Mouse (Mus musculus): Measurements from ENCODE around the gene Stk32c. TPM values are rescaled to one million over a fixed set of nuclear protein-coding genes. Genes with fewer than 3 reads are reported as not detected.

The Stk32c gene
- total RNA-seq, 1 experiment, result 0.89 TPM

DNA sequence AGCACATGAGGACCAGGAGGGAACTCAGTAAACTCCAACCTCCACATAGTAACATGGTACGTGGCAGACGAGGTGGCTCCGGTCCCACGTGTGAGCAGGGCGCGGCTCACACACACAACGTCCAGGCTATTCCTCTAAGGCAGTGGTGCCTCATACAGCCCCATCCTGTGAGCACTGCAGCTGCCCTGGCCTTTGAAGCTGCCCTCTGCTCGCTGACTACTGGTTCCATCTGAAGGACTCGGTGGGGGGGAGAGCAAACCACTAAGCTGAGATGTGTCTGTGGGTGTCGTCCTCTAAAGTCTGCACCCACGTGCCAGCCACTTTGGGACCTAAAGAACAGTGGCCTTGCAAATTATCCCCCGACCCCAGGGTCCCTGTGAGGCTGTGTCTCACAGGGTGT, 17.1 kb upstream of the Stk32c start:
- no peak overlapping the region for H3K9ac ChIP-seq (ENCODE audit: insufficient read depth, low read depth, low read length, poor library complexity, severe bottlenecking)
- no peak for DNase-seq (ENCODE audit: low read depth, low spot score)
- in situ Hi-C loops (cut with MboI; ENCODE audit: low sequenced_read_pairs in 2 of 2, unreplicated experiment in 2 of 2), result no loop called here
- no peak overlapping the region for H3K4me3 ChIP-seq (ENCODE audit: insufficient read depth in 1 of 2, low read depth in 1 of 2, low read length in 2 of 2, poor library complexity in 1 of 2, severe bottlenecking in 1 of 2)
- H3K9me3 ChIP-seq (ENCODE audit: control insufficient read depth, insufficient read depth, low read depth, low read length), result no peaks in the 10 kb centered on the region
- H3K4me1 ChIP-seq (ENCODE audit: control insufficient read depth in 2 of 2, insufficient read depth in 2 of 2, low read length in 2 of 2, poor library complexity in 1 of 2), result peaks cover 2 to 7% of the 10 kb centered on the region in 2 experiments; a peak in 1 of 4 replicates
- no peaks in the 10 kb centered on the region for H3K36me3 ChIP-seq (ENCODE audit: control insufficient read depth, insufficient read depth, low read length, poor library complexity, severe bottlenecking)
- H3K27ac ChIP-seq (ENCODE audit: insufficient read depth, low read depth, low read length, poor library complexity, severe bottlenecking), result no peak overlapping the region
- TF ChIP-seq MAFK (IDR thresholded peaks at IDR 0.05; ENCODE audit: insufficient read depth, low read depth, low read length) (no peak), ZNF384 (IDR thresholded peaks at IDR 0.05; ENCODE audit: low read depth, low read length) (no peak), CHD2 (IDR thresholded peaks at IDR 0.05; ENCODE audit: low read depth, low read length) (no peak), HCFC1 (IDR thresholded peaks at IDR 0.05; ENCODE audit: borderline replicate concordance, insufficient read depth, low read length) (no peak), ZC3H11A (IDR thresholded peaks at IDR 0.05; ENCODE audit: borderline replicate concordance, low read depth, low read length) (no peak)

- in situ Hi-C loops (cut with MboI; ENCODE audit: low sequenced_read_pairs in 2 of 2, unreplicated experiment in 2 of 2), result no loop called here
- Histone ChIP-seq H3K27ac (ENCODE audit: insufficient read depth, low read depth, low read length, poor library complexity, severe bottlenecking) (no peak overlapping the region), H3K9ac (ENCODE audit: insufficient read depth, low read depth, low read length, poor library complexity, severe bottlenecking) (no peak overlapping the region), H3K4me3 (ENCODE audit: insufficient read depth in 1 of 2, low read depth in 1 of 2, low read length in 2 of 2, poor library complexity in 1 of 2, severe bottlenecking in 1 of 2) (no peak overlapping the region), H3K36me3 (ENCODE audit: control insufficient read depth, insufficient read depth, low read length, poor library complexity, severe bottlenecking) (no peaks in the 10 kb centered on the region), H3K9me3 (ENCODE audit: control insufficient read depth, insufficient read depth, low read depth, low read length) (no peaks in the 10 kb centered on the region), H3K4me1 (ENCODE audit: control insufficient read depth in 2 of 2, insufficient read depth in 2 of 2, low read length in 2 of 2, poor library complexity in 1 of 2) (peaks cover 2 to 7% of the 10 kb centered on the region in 2 experiments; a peak in 1 of 4 replicates)
- DNase-seq (ENCODE audit: low read depth, low spot score), result no peak
- TF ChIP-seq HCFC1 (IDR thresholded peaks at IDR 0.05; ENCODE audit: borderline replicate concordance, insufficient read depth, low read length), result no peak
- TF ChIP-seq MAFK (IDR thresholded peaks at IDR 0.05; ENCODE audit: insufficient read depth, low read depth, low read length), result no peak
- TF ChIP-seq ZNF384 (IDR thresholded peaks at IDR 0.05; ENCODE audit: low read depth, low read length), result no peak
- TF ChIP-seq ZC3H11A (IDR thresholded peaks at IDR 0.05; ENCODE audit: borderline replicate concordance, low read depth, low read length), result no peak
- no peak for TF ChIP-seq CHD2 (IDR thresholded peaks at IDR 0.05; ENCODE audit: low read depth, low read length)
Measured at GRCm38 (mm10) chr7:139229837-139230236, 16.7 kb upstream of the Stk32c start.

GRCm38 (mm10) chr7:139228447-139229171, 15.5 kb upstream of the Stk32c start:
- no peaks in the 10 kb centered on the region for H3K36me3 ChIP-seq (ENCODE audit: control insufficient read depth, insufficient read depth, low read length, poor library complexity, severe bottlenecking)
- TF ChIP-seq ZNF384 (IDR thresholded peaks at IDR 0.05; ENCODE audit: low read depth, low read length), result no peak
- no peak for TF ChIP-seq ZC3H11A (IDR thresholded peaks at IDR 0.05; ENCODE audit: borderline replicate concordance, low read depth, low read length)
- TF ChIP-seq MAFK (IDR thresholded peaks at IDR 0.05; ENCODE audit: insufficient read depth, low read depth, low read length), result no peak
- no peak for TF ChIP-seq HCFC1 (IDR thresholded peaks at IDR 0.05; ENCODE audit: borderline replicate concordance, insufficient read depth, low read length)
- TF ChIP-seq CHD2 (IDR thresholded peaks at IDR 0.05; ENCODE audit: low read depth, low read length), result no peak
- no peak for DNase-seq (ENCODE audit: low read depth, low spot score)
- H3K4me3 ChIP-seq (ENCODE audit: insufficient read depth in 1 of 2, low read depth in 1 of 2, low read length in 2 of 2, poor library complexity in 1 of 2, severe bottlenecking in 1 of 2), result no peak overlapping the region
- no peak overlapping the region for H3K9ac ChIP-seq (ENCODE audit: insufficient read depth, low read depth, low read length, poor library complexity, severe bottlenecking)
- H3K27ac ChIP-seq (ENCODE audit: insufficient read depth, low read depth, low read length, poor library complexity, severe bottlenecking), result no peak overlapping the region
- in situ Hi-C loops (cut with MboI; ENCODE audit: low sequenced_read_pairs in 2 of 2, unreplicated experiment in 2 of 2), result no loop called here
- peaks cover 2 to 7% of the 10 kb centered on the region in 2 experiments; a peak in 1 of 4 replicates for H3K4me1 ChIP-seq (ENCODE audit: control insufficient read depth in 2 of 2, insufficient read depth in 2 of 2, low read length in 2 of 2, poor library complexity in 1 of 2)
- H3K9me3 ChIP-seq (ENCODE audit: control insufficient read depth, insufficient read depth, low read depth, low read length), result no peaks in the 10 kb centered on the region

DNA sequence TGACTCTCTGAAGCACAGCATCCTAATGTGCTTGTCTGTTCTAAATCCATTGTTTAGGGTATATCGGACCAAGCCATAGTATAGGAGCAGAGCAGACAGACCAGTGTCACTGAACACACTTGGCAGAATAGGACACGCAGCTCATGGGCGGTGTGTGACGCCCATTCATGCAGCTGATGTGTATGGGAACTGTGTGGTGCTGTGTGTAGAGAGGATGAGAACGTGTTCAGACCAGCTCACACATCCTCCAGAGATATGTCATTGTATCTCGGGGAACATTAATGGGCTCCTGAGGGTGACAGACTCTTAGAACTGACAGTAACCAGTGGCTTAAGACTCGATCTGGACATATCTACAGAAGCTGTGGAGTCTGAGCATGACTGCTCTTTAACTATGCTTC, 13.3 kb upstream of the Stk32c start:
- no peak overlapping the region for H3K27ac ChIP-seq (ENCODE audit: insufficient read depth, low read depth, low read length, poor library complexity, severe bottlenecking)
- TF ChIP-seq MAFK (IDR thresholded peaks at IDR 0.05; ENCODE audit: insufficient read depth, low read depth, low read length), result no peak
- TF ChIP-seq CHD2 (IDR thresholded peaks at IDR 0.05; ENCODE audit: low read depth, low read length), result no peak
- TF ChIP-seq ZC3H11A (IDR thresholded peaks at IDR 0.05; ENCODE audit: borderline replicate concordance, low read depth, low read length), result no peak
- TF ChIP-seq ZNF384 (IDR thresholded peaks at IDR 0.05; ENCODE audit: low read depth, low read length), result no peak
- TF ChIP-seq HCFC1 (IDR thresholded peaks at IDR 0.05; ENCODE audit: borderline replicate concordance, insufficient read depth, low read length), result no peak
- H3K9me3 ChIP-seq (ENCODE audit: control insufficient read depth, insufficient read depth, low read depth, low read length), result no peaks in the 10 kb centered on the region
- no peak for DNase-seq (ENCODE audit: low read depth, low spot score)
- no peak overlapping the region for H3K4me3 ChIP-seq (ENCODE audit: insufficient read depth in 1 of 2, low read depth in 1 of 2, low read length in 2 of 2, poor library complexity in 1 of 2, severe bottlenecking in 1 of 2)
- in situ Hi-C loops (cut with MboI; ENCODE audit: low sequenced_read_pairs in 2 of 2, unreplicated experiment in 2 of 2), result no loop called here
- peaks cover 2 to 8% of the 10 kb centered on the region in 2 experiments; a peak in 1 of 4 replicates for H3K4me1 ChIP-seq (ENCODE audit: control insufficient read depth in 2 of 2, insufficient read depth in 2 of 2, low read length in 2 of 2, poor library complexity in 1 of 2)
- no peak overlapping the region for H3K9ac ChIP-seq (ENCODE audit: insufficient read depth, low read depth, low read length, poor library complexity, severe bottlenecking)
- H3K36me3 ChIP-seq (ENCODE audit: control insufficient read depth, insufficient read depth, low read length, poor library complexity, severe bottlenecking), result no peaks in the 10 kb centered on the region

Measured in ES-E14 (cell line).